Mouse (Mus musculus) retina, postnatal 7 days (tissue): ENCODE results near the gene Gm14419.
"Not testable (repeated sequence)": the region's sequence is repeated elsewhere in the genome, so short reads cannot be mapped to it uniquely, and the experiment has no call there.

ENCODE experiments used
- DNase-seq: peaks from one replicate; pipeline ENCODE4 v3.0.0-alpha.2; 2012; ENCODE audit warnings: low read depth, low spot score

Gene Gm14419

DNA sequence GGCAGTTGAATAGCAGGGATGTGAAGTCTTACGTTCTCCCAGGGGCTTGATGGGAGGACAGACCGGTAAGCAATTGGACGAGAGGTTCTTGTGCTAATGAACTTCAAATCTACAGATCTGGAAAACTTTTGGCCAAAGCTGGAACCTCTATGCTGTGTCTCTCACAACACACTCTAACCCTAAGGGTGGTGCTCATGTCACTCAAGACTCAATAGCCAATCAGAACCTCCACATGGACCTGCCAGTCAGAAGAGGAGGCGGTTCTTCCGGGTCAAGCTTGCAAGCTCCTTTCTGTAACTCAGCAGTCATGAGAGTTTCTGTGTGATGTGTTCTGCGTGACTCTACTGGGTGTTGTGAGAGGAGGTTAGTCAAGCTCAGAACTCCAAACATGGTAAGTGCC, at the start of gene Gm14419:
Gene Gm14419, plus strand, starts transcription at position 301 of the 400 bp plus-strand sequence.
- DNase-seq: not testable (repeated sequence)
